Mouse (Mus musculus): ENCODE measurements at regions not wholly inside any gene's neighbourhood (a gene's known extent, or its start where the extent isn't known, plus 50 kb on each side); places are given as distances from the start of the nearest gene placed in this dataset.

DNA sequence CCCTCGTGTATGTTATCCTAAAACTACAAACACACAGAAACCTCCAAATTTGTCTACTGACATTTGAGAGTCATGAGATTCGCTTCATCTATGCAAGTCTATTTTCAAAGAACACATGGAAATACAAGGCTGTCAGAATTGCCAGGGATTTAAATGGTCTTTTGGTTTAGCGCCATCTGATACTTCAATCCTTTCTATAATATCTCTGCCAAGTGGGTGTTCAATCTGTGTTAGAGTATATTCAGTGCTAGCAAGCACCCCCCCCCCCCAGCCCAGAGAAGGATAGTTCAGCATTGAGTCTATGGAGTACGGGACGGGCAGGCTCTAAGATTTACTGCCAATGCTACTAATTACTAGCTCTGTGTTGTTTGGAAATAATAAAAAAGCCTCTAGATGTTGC, 55.5 kb upstream of the Arid5b start:
- Histone ChIP-seq H3K4me1 (ENCODE audit: control insufficient read depth, insufficient read depth, insufficient read length, low read length) (no peaks in the 10 kb centered on the region), H3K27ac (ENCODE audit: insufficient read depth, low read depth, low read length) (no peak overlapping the region), H3K27me3 (ENCODE audit: control insufficient read depth, insufficient read depth, low read length) (no peaks in the 10 kb centered on the region), H3K4me3 (ENCODE audit: low read depth, low read length) (no peak overlapping the region), H3K36me3 (ENCODE audit: control insufficient read depth, insufficient read depth, low read length) (no peaks in the 10 kb centered on the region)
- no peak for TF ChIP-seq POLR2A (IDR thresholded peaks at IDR 0.05; ENCODE audit: low read depth, low read length)
- no peak for TF ChIP-seq CTCF (IDR thresholded peaks at IDR 0.05; ENCODE audit: extremely low read depth, insufficient read length, insufficient replicate concordance, low read depth, low read length)
- 90% methylated on average over 5 of the region's 5 CpGs for WGBS
